Mouse (Mus musculus) naive thymus-derived CD4-positive, alpha-beta T cell, adult 5 months (primary cell): Measurements from ENCODE around the gene Olfr1044. TPM values are rescaled to one million over a fixed set of nuclear protein-coding genes. Genes with fewer than 3 reads are reported as not detected.

Experiments
- polyA plus RNA-seq: library from polyadenylated mRNA; unstranded; fragments of 100-300 nt; shearing (Covaris generic); gene quantifications from one replicate; pipeline ENCODE4 v1.2.1, GENCODE M21; 2017

The Olfr1044 gene
- polyA plus RNA-seq = not detected

DNA sequence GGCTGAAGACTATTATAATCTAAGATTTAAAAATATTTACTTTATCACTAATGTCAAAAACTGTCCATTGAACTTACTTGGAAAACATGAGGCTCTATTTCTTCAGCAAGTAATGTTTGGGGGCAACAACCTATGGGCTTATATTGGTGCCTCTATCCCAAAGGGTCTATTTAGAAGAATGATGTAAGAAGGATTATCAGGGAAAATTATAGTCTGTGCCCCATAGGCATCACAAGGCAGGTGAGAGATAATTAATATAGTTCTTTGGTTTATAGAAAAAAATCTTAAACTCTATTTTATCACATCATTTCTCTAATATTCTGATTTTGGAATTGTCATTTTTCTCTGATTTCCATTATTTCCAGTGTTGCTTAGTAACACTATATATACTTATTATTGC lies at the start of gene Olfr1044:
TSS of gene Olfr1044 (minus strand) at position 101 of the 400 bp plus-strand sequence.

DNA sequence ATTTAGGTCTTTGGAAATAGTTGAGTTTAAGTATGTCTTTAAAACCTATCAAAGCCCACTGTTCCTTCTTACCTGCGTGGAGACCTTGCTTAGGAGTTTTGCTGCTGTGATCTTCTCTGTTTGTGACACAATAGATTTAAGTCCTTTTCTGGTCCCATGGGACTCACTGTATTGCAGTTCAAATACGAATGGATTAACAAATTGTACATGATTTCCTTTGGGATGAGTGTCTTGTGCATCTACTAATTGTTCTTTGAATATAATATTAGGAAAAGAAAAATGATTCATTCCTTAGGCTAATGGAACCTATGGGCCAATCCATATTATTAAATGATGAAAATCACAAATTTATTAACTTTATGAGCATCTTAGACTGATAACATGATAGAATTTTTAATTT lies 41.6 kb upstream of the Olfr1044 start, which contains the start of gene Olfr1046:
TSS of gene Olfr1046 (minus strand) at position 101 of the 400 bp plus-strand sequence.

DNA sequence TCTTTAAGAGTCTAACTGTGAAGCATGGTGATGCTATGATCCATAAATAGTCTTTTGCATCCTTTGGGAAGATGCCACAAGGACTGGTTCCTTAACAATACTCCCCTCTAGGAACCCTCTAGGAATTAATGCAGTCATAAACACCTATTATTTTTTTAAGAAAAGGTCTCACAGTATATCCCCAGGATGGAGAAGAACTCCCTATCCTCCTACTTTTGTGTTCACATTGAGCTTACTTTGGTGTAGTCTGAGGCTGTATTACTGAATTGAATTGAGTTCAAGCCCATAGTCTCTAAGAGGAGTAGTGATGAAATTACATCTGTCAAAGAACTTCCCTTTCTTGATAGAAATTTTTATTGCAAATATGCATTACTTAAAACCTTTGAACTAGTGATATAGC lies 25.3 kb upstream of the Olfr1044 start, which contains the start of gene Olfr1045:
TSS of gene Olfr1045 (minus strand) at position 101 of the 400 bp plus-strand sequence.

DNA sequence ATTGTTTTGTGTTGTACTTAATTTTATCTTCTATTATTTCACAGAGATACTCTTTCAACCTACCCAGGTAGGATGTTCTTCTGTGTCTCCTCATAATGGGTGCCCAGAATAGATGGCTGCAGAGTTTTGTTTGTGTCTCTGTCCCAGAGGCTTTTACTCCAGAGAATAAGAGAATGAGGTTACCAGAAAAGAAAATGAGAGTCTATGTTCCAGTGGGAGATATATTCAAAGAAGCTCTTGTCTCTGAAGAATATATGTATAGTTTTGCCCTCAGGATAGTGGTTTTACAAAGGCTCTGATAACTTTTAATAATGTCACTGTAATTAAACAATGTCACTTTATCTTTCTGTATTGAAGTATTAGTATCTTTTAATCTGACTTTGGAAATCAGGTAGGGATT lies 8.0 kb upstream of the Olfr1044 start, which contains the start of gene Olfr52:
TSS of gene Olfr52 (minus strand) at position 101 of the 400 bp plus-strand sequence.

DNA sequence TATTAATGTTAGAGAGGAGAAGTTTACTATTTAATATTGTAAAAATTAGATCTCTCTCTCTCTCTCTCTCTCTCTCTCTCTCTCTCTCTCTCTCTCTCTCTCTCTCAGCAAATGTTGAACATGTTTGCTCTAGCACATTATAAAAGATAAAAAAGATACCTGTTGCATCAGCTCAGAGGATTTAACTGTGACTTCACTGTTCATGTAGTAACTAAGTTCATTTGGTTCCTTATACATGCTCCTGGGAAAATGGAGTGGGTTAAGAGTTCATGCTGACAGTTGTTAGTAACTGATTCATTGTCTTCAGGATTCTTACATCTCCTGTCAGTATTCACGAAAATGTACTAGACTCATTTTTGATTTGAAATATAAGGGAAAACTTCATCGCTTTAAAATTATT lies 10.2 kb downstream of the Olfr1044 start, which contains the start of gene Olfr1043:
TSS of gene Olfr1043 (minus strand) at position 101 of the 400 bp plus-strand sequence.

DNA sequence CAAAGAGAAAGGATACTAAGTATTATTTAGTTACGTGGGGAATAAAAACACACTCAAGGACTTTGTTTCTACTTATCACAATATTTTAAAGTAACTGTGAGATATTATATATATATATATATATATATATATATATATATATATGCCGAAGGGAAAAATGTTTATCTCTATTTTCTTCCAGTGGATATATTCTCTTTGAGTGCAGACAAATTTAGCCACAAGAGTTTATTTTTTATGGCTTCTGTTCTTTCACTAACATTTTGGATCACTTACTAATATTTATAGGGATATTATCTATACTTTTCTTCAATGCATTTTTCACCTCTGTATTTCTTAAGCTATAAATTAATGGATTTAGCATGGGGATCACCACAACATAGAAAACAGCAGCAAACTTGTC lies 15.9 kb downstream of the Olfr1044 start, which contains the start of gene Olfr1042:
TSS of gene Olfr1042 (minus strand) at position 101 of the 400 bp plus-strand sequence.

DNA sequence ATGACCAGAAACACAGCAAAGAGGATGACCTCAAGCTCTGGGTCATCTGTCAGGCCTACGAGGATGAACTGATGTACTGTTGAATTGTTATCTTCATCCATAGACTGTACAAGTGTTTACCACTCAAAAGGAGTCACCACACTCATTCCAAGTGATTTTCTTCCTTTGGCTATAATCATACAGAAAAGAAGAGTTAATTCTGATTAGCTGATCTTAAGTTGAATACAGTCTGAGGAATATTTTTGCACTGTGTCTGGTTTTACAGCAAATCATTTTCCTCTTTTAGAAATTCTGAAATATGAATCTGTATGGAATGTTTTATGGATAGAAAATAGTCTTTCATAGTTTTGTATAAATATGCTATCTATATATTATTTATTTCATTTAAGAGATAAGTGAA lies 31.0 kb downstream of the Olfr1044 start, which contains the start of gene Olfr1040:
TSS of gene Olfr1040 (minus strand) at position 101 of the 400 bp plus-strand sequence.

DNA sequence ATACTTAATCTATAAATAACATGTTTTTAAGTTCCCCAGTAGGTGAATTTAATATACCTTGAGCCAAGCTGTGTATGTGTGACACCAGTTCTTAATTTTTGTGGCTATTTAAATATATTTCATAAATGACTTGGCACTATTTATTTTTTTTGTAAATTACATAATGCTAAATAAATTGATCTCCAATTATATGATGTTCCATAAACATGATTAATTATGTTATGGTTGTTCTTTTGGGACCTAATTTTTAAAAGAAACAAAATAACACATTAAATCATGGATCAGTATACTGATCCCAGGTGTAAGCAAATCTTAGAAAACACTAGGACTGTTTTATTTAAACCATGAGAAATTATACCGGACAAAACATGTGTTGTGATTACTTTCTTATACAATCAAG lies 41.8 kb downstream of the Olfr1044 start, which contains the start of gene Olfr1039:
TSS of gene Olfr1039 (minus strand) at position 101 of the 400 bp plus-strand sequence.

Other genes starting within 250 kb of the Olfr1044 start
- gene Olfr1028, start 227.4 kb downstream of the Olfr1044 start, polyA plus RNA-seq = not detected
- gene Olfr1029, start 203.9 kb downstream of the Olfr1044 start, polyA plus RNA-seq = not detected
- 0.15 TPM for gene Olfr1030, start 198.5 kb downstream of the Olfr1044 start, polyA plus RNA-seq
- not detected for gene Olfr1031, start 187.5 kb downstream of the Olfr1044 start, polyA plus RNA-seq
- not detected for gene Olfr1032, start 172.3 kb downstream of the Olfr1044 start, polyA plus RNA-seq
- gene Olfr1033, start 157.2 kb downstream of the Olfr1044 start, polyA plus RNA-seq = 13.4 TPM
- not detected for gene Olfr1034, start 132.0 kb downstream of the Olfr1044 start, polyA plus RNA-seq
- not detected for gene Olfr1036, start 103.8 kb downstream of the Olfr1044 start, polyA plus RNA-seq
- gene Olfr1037, start 90.4 kb downstream of the Olfr1044 start, polyA plus RNA-seq = not detected
- not detected for gene Olfr1039, start 41.9 kb downstream of the Olfr1044 start, polyA plus RNA-seq
- not detected for gene Olfr1040, start 31.1 kb downstream of the Olfr1044 start, polyA plus RNA-seq
- 0.06 TPM for gene Olfr1042, start 16.0 kb downstream of the Olfr1044 start, polyA plus RNA-seq
- 0.37 TPM for gene Olfr1043, start 10.3 kb downstream of the Olfr1044 start, polyA plus RNA-seq
- gene Olfr52, start 7.9 kb upstream of the Olfr1044 start, polyA plus RNA-seq = not detected
- gene Olfr1045, start 25.2 kb upstream of the Olfr1044 start, polyA plus RNA-seq = 0.15 TPM
- not detected for gene Olfr1046, start 41.5 kb upstream of the Olfr1044 start, polyA plus RNA-seq
- gene Olfr1047, start 53.6 kb upstream of the Olfr1044 start, polyA plus RNA-seq = not detected
- gene Olfr1048, start 62.5 kb upstream of the Olfr1044 start, polyA plus RNA-seq = 0.15 TPM
- not detected for gene Olfr1049, start 80.5 kb upstream of the Olfr1044 start, polyA plus RNA-seq
- not detected for gene Olfr1051, start 101.3 kb upstream of the Olfr1044 start, polyA plus RNA-seq
- not detected for gene Olfr1052, start 114.6 kb upstream of the Olfr1044 start, polyA plus RNA-seq
- not detected for gene Olfr1053, start 137.5 kb upstream of the Olfr1044 start, polyA plus RNA-seq
- gene Olfr1054, start 157.6 kb upstream of the Olfr1044 start, polyA plus RNA-seq = not detected
- gene Olfr1055, start 172.5 kb upstream of the Olfr1044 start, polyA plus RNA-seq = not detected
- gene Olfr1056, start 184.6 kb upstream of the Olfr1044 start, polyA plus RNA-seq = not detected
- not detected for gene Olfr1057, start 200.6 kb upstream of the Olfr1044 start, polyA plus RNA-seq
- gene Olfr1058, start 210.7 kb upstream of the Olfr1044 start, polyA plus RNA-seq = not detected
- gene Olfr1061, start 236.2 kb upstream of the Olfr1044 start, polyA plus RNA-seq = not detected
- gene Olfr1062, start 248.9 kb upstream of the Olfr1044 start, polyA plus RNA-seq = not detected